Mouse (Mus musculus) liver, adult 10 weeks (tissue): ENCODE data around the gene Sox10. TPM values are rescaled to one million over a fixed set of nuclear protein-coding genes. Genes with fewer than 3 reads are reported as not detected.

ENCODE experiments used
- polyA plus RNA-seq: library from polyadenylated mRNA; stranded (reverse); fragments of 350-450 nt; fragmentation: Illumina TruSeq; extraction: RNeasy Lipid Tissue Mini Kit (QIAGEN cat#74804); gene quantifications from one replicate; pipeline ENCODE4 v1.2.3, GENCODE M21; 2014; ENCODE audit warnings: low read depth, low replicate concordance

Gene Sox10
- not detected for polyA plus RNA-seq

DNA sequence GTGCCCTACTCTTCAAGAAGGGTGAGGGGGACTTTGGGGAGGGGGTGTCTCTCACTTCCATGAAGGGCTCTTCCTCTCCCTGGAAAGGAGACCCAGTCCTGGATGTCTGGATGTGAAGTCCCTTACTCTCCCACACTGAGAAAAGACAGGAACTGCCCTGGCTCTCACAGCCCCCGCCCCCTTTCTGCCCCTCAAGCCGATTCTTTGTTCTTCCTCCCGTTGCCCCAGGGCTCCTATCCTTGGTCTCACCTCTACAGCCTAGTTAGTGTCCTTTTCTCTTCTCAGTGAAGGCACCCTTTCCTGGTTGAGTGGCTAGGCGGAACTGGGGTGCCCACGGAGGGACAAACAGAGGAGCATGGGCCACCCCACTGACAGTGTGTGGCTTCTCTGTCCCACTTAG lies at the start of gene Sox10:
Sox10 (minus strand) TSS at position 101 of the 400 bp plus-strand sequence.

DNA sequence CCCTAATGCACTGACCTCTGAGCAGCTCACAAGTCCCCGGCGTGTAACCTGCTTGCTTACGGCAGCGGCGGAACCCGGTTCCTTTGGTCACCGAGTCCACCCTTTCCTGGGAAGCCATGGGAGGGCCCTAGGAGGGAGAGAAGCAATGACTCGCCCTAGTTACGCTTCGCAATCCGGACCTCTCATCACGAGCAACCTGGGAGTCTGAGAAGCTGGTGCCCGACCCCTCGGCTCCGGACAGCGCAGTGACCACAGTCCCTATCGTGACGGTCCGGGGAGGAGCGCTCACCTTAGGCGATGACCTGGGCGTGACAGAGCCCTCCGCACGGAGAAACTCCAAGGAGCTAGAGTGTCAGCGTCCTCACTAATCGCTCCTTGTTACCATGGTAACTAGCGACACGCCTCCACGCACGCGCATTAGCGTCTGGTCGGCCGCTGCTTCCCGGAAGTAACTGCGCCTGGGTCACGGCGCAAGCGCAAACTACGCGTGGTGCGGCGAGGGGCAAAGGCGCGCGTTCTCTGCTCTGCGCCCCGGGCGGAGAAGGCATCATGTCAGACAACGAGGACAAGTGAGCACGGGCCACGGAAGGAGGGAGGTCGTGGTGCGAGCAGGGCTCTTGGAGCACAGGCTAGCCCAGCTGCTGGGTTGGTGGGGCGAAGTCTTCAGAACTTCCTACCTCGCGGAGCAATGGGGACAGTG lies 24.0 kb downstream of the Sox10 start, which contains the start of the genes Polr2f and 1700088E04Rik:
Polr2f (plus strand) TSS at position 144 of the 700 bp plus-strand sequence.
1700088E04Rik (minus strand) TSS at position 388 of the 700 bp plus-strand sequence.

DNA sequence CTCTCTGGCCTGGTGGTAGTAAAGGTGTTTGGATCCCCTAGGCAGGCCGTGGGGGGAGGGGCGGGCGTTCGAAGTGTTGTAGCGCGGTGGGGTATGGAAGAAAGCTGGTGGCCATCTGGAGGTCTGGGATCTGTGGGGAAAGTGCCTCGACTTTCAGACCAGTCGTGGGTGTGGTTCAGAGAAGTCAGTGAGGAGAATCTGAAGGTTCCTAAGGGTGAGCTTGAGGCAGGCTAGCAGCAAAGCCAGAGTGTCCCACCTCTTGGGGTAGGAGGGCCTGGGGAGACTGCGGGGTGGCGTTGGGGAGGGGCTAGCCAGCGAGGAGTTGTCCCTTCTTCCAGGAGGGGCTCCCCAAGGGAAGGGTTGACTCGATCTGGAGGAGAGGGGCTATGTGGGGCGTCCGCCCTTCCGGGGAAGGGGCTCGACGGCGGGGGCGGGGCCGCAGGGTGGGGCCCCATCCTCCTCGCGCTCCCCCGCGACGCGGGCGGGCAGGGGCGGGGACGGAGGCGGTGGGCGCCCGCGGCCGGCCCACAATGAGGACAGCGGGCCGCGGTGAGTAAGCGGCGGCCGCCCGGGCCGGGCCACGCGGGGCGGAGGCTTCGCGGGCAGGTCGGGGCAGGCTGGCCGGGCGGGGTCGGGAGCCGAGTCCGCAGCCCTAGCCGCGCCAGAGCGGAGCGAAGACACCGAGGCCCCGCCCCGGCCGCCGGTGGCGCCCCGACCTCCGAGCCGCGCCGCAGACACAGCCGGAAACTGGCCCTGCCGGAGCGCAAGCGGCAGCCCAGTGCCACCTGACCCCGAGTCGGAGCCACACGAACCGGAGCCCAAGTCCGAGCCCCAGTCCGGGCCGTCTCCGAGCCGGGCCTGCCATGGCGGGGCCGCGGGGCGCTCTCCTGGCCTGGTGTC lies 56.4 kb downstream of the Sox10 start, which contains the start of gene Micall1:
Micall1 (plus strand) TSS at position 478 of the 900 bp plus-strand sequence.

Other genes with a start within 250 kb of the Sox10 start
- 2.0 TPM for gene Lgals1, start 238.5 kb downstream of the Sox10 start, polyA plus RNA-seq
- gene Nol12, start 230.3 kb downstream of the Sox10 start, polyA plus RNA-seq = 3.0 TPM
- 0.77 TPM for gene Triobp, start 217.5 kb downstream of the Sox10 start, polyA plus RNA-seq
- gene H1f0, start 136.8 kb downstream of the Sox10 start, polyA plus RNA-seq = 71.3 TPM
- not detected for gene Galr3, start 123.4 kb downstream of the Sox10 start, polyA plus RNA-seq
- gene Ankrd54, start 102.3 kb downstream of the Sox10 start, polyA plus RNA-seq = 0.90 TPM
- gene Eif3l, start 90.1 kb downstream of the Sox10 start, polyA plus RNA-seq = 40.0 TPM
- gene Micall1, start 56.3 kb downstream of the Sox10 start, polyA plus RNA-seq = 3.2 TPM
- gene Polr2f, start 24.2 kb downstream of the Sox10 start, polyA plus RNA-seq = 1.1 TPM
- gene 1700088E04Rik, start 24.0 kb downstream of the Sox10 start, polyA plus RNA-seq = not detected
- gene Pick1, start 63.9 kb upstream of the Sox10 start, polyA plus RNA-seq = 7.5 TPM
- gene Gm49486, start 64.2 kb upstream of the Sox10 start, polyA plus RNA-seq = 0.16 TPM
- not detected for gene Slc16a8, start 89.5 kb upstream of the Sox10 start, polyA plus RNA-seq
- gene Baiap2l2, start 120.3 kb upstream of the Sox10 start, polyA plus RNA-seq = not detected
- gene Pla2g6, start 163.2 kb upstream of the Sox10 start, polyA plus RNA-seq = 0.69 TPM
- gene Maff, start 181.4 kb upstream of the Sox10 start, polyA plus RNA-seq = 0.87 TPM
- 4.0 TPM for gene Tmem184b, start 238.3 kb upstream of the Sox10 start, polyA plus RNA-seq